Comparison of ENCODE assay signal across 15 mouse cellular contexts in the genomic region with DNA sequence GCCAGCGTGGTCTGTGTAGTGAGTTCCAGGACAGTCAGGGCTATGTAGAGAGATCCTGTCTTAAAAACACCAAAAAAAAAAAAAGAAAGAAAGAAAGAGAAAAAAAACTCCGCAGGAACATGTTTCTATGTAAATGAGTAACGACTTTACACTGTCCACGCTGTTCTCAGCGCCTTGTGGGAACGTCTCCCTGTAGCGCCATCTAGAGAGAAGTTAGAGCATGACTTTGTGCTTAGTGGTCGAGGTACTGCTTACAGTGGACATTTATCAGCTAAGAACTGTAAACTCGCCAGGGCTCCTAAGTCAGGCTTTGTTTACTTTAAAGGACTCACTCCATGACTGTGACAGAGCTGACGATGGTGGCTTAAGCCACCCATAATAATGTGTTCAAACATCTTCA. TPM values are rescaled to one million over a fixed set of nuclear protein-coding genes. Genes with fewer than 3 reads are reported as not detected.
DNase-seq lines count a peak whose midpoint lies in the region; ATAC-seq and TF ChIP-seq lines count a peak whose summit lies in the region.
"Had no signal": no experiment of that assay in that cellular context is flagged by ENCODE, and none has a peak within 500 bp of the region (broad histone marks: within the 10 kb centered on the region; RNA-seq: fewer than 3 reads in every experiment).

No protein-coding gene starts in this region.

- no peak for DNase-seq in heart, postnatal 0 days (ENCODE audit: low spot score)
- no peak for DNase-seq in heart, postnatal 25 days (ENCODE audit: low spot score)
- DNase-seq in lung, embryonic 14.5 days, result peak; percentile 35
- no peak for DNase-seq in lung, adult 18-20 months
- no peak for DNase-seq in liver, postnatal 0 days
- no peak for DNase-seq in layer of hippocampus, adult 9-11 months
- no peak for DNase-seq in adrenal gland, adult 18-20 months (ENCODE audit: low spot score in 2 of 2)
- DNase-seq: adrenal gland, postnatal 36 days; cerebellum, postnatal 10 days; heart, adult 18-20 months; thymus, postnatal 36 days had no signal

- TF ChIP-seq CTCF in heart, postnatal 0 days (IDR thresholded peaks at IDR 0.05; ENCODE audit: low read depth), result peak; percentile 20; the same call in 1 of the 2 replicates
- peak; percentile 23 for TF ChIP-seq CTCF in lung, embryonic 14.5 days (IDR thresholded peaks at IDR 0.05; ENCODE audit: low read depth)
- peak; percentile 34; the same call in 1 of the 2 replicates for TF ChIP-seq CTCF in bone marrow, adult 2 months (IDR thresholded peaks at IDR 0.05; ENCODE audit: control insufficient read depth, insufficient read depth, low read length)
- TF ChIP-seq CTCF in liver, postnatal 0 days (IDR thresholded peaks at IDR 0.05; ENCODE audit: low read depth), result peak; percentile 42

- no peak for TF ChIP-seq POLR2A in bone marrow, adult 2 months (IDR thresholded peaks at IDR 0.05; ENCODE audit: borderline replicate concordance, control insufficient read depth, low read depth, low read length)

- peaks cover 80% of the 10 kb centered on the region for H3K36me3 ChIP-seq in heart, postnatal 0 days (replicated peaks; ENCODE audit: control insufficient read depth, insufficient read depth, low read length)
- H3K36me3 ChIP-seq in lung, embryonic 14.5 days (ENCODE audit: insufficient read depth), result peaks cover 80% of the 10 kb centered on the region
- peaks cover 25% of the 10 kb centered on the region for H3K36me3 ChIP-seq in liver, postnatal 0 days (replicated peaks; ENCODE audit: insufficient read depth, low read length)

- no peaks in the 10 kb centered on the region for H3K4me1 ChIP-seq in heart, postnatal 0 days (ENCODE audit: control insufficient read depth, insufficient read depth)
- no peaks in the 10 kb centered on the region for H3K4me1 ChIP-seq in lung, embryonic 14.5 days (ENCODE audit: insufficient read depth)
- no peaks in the 10 kb centered on the region for H3K4me1 ChIP-seq in bone marrow, adult 2 months (ENCODE audit: control insufficient read depth, insufficient read depth, low read length)
- no peaks in the 10 kb centered on the region for H3K4me1 ChIP-seq in liver, postnatal 0 days (ENCODE audit: insufficient read depth)
- H3K4me1 ChIP-seq: forebrain, embryonic 10.5 days; limb, embryonic 15.5 days had no signal

- H3K27me3 ChIP-seq in heart, postnatal 0 days (ENCODE audit: control insufficient read depth, insufficient read depth, low read length), result no peaks in the 10 kb centered on the region
- no peaks in the 10 kb centered on the region for H3K27me3 ChIP-seq in lung, embryonic 14.5 days (ENCODE audit: insufficient read depth, low read length)
- no peaks in the 10 kb centered on the region for H3K27me3 ChIP-seq in liver, postnatal 0 days (ENCODE audit: insufficient read depth, low read length)
- H3K27me3 ChIP-seq: limb, embryonic 15.5 days had no signal

- no peak overlapping the region for H3K9ac ChIP-seq in heart, postnatal 0 days (replicated peaks; ENCODE audit: low read depth, low read length)
- H3K9ac ChIP-seq in lung, embryonic 14.5 days, result no peak overlapping the region
- H3K9ac ChIP-seq in liver, postnatal 0 days (replicated peaks), result no peak overlapping the region
- H3K9ac ChIP-seq: limb, embryonic 15.5 days had no signal

- no peaks in the 10 kb centered on the region for H3K9me3 ChIP-seq in heart, postnatal 0 days (replicated peaks; ENCODE audit: control insufficient read depth, low read length)
- no peaks in the 10 kb centered on the region for H3K9me3 ChIP-seq in lung, embryonic 14.5 days (ENCODE audit: low read depth, low read length)
- H3K9me3 ChIP-seq in liver, postnatal 0 days (ENCODE audit: low read length), result no peaks in the 10 kb centered on the region
- H3K9me3 ChIP-seq: forebrain, embryonic 10.5 days; limb, embryonic 15.5 days had no signal

- no peak overlapping the region for H3K4me2 ChIP-seq in heart, postnatal 0 days (ENCODE audit: low read depth, low read length)
- H3K4me2 ChIP-seq in lung, embryonic 14.5 days, result no peak overlapping the region
- H3K4me2 ChIP-seq in liver, postnatal 0 days (ENCODE audit: low read depth, low read length), result no peak overlapping the region
- H3K4me2 ChIP-seq: limb, embryonic 15.5 days had no signal

- ATAC-seq in heart, postnatal 0 days (ENCODE audit: insufficient read depth, low read depth), result no peak
- ATAC-seq in lung, embryonic 14.5 days (ENCODE audit: insufficient read depth), result no peak
- no peak for ATAC-seq in liver, postnatal 0 days
- ATAC-seq: hindbrain, embryonic 16.5 days had no signal

- no peak for TF ChIP-seq EP300 in heart, postnatal 0 days (IDR thresholded peaks at IDR 0.05; ENCODE audit: low read depth)
- TF ChIP-seq EP300 in liver, postnatal 0 days (IDR thresholded peaks at IDR 0.05; ENCODE audit: low read depth), result no peak

- intact Hi-C loops in heart, postnatal 25 days (cut with DNase I), result no loop called here

- 73% methylated on average over 10 of the region's 10 CpGs for WGBS in heart, postnatal 0 days
- WGBS in lung, embryonic 14.5 days, result 59% methylated on average over 10 of the region's 10 CpGs
- WGBS in bone marrow, adult 2 months, result 86% methylated on average over 10 of the region's 10 CpGs
- 68% methylated on average over 10 of the region's 10 CpGs for WGBS in liver, postnatal 0 days (ENCODE audit: insufficient replicate concordance)

- H3K4me3 ChIP-seq in heart, postnatal 0 days (ENCODE audit: low read depth, low read length), result no peak overlapping the region
- no peak overlapping the region for H3K4me3 ChIP-seq in lung, embryonic 14.5 days (ENCODE audit: low read depth, low read length)
- no peak overlapping the region for H3K4me3 ChIP-seq in bone marrow, adult 2 months (replicated peaks; ENCODE audit: control insufficient read depth, low read depth, low read length)
- H3K4me3 ChIP-seq in liver, postnatal 0 days (ENCODE audit: low read depth, low read length), result no peak overlapping the region
- H3K4me3 ChIP-seq: forebrain, embryonic 10.5 days; limb, embryonic 15.5 days had no signal

- no peak overlapping the region for H3K27ac ChIP-seq in heart, postnatal 0 days (ENCODE audit: low read depth)
- no peak overlapping the region for H3K27ac ChIP-seq in lung, embryonic 14.5 days (ENCODE audit: low read depth)
- no peak overlapping the region for H3K27ac ChIP-seq in bone marrow, adult 2 months (ENCODE audit: control insufficient read depth, insufficient read depth, low read depth, low read length, poor library complexity)
- no peak overlapping the region for H3K27ac ChIP-seq in liver, postnatal 0 days (ENCODE audit: low read depth)
- H3K27ac ChIP-seq: forebrain, embryonic 10.5 days; limb, embryonic 15.5 days had no signal

RNA-seq across cellular contexts. Expression of a gene that starts 14.2 kb away (rescaled TPM):
- total RNA-seq in heart, postnatal 0 days (2014; rRNA removed; ENCODE audit: low replicate concordance), result 24.6 and 59.1 TPM in 2 replicates
- polyA plus RNA-seq in heart, postnatal 0 days (2015; fragmentation: Nextera tagmentation; extraction: Ambion mirVana), result 33.7 and 34.3 TPM in 2 replicates
- 10 to 100 TPM; 25.5 to 32.6 TPM for total RNA-seq in heart, postnatal 25 days (2021)
- 22.8 and 24.3 TPM in 2 replicates for polyA plus RNA-seq in lung, embryonic 14.5 days (2014; fragmentation: Nextera tagmentation; extraction: Ambion mirVana)
- polyA plus RNA-seq in bone marrow, adult 2 months (2011; ENCODE audit: insufficient read depth, insufficient read length, low replicate concordance, missing spikeins), result 1.6 and 11.3 TPM in 2 replicates
- polyA plus RNA-seq in liver, postnatal 0 days (2015; fragmentation: Nextera tagmentation; extraction: Ambion mirVana), result 21.7 TPM in 2 replicates
- total RNA-seq in adrenal gland, adult 18-20 months (2021), result 100 to 1,000 TPM; 116 to 119 TPM

RNA-seq across cellular contexts. Expression of a gene that starts 16.7 kb away (rescaled TPM):
- 39.8 and 45.6 TPM in 2 replicates for total RNA-seq in heart, postnatal 0 days (2014; rRNA removed; ENCODE audit: low replicate concordance)
- 73.0 and 75.8 TPM in 2 replicates for polyA plus RNA-seq in heart, postnatal 0 days (2015; fragmentation: Nextera tagmentation; extraction: Ambion mirVana)
- 10 to 100 TPM; 76.0 to 80.9 TPM for total RNA-seq in heart, postnatal 25 days (2021)
- 146 and 147 TPM in 2 replicates for polyA plus RNA-seq in lung, embryonic 14.5 days (2014; fragmentation: Nextera tagmentation; extraction: Ambion mirVana)
- polyA plus RNA-seq in bone marrow, adult 2 months (2011; ENCODE audit: insufficient read depth, insufficient read length, low replicate concordance, missing spikeins), result 14.9 and 35.7 TPM in 2 replicates
- polyA plus RNA-seq in liver, postnatal 0 days (2015; fragmentation: Nextera tagmentation; extraction: Ambion mirVana), result 47.4 and 55.4 TPM in 2 replicates
- 100 to 1,000 TPM; 216 to 332 TPM for total RNA-seq in adrenal gland, adult 18-20 months (2021)

RNA-seq across cellular contexts. Expression of a gene that starts 17.0 kb away (rescaled TPM):
- total RNA-seq in heart, postnatal 0 days (2014; rRNA removed; ENCODE audit: low replicate concordance), result 93.3 and 102 TPM in 2 replicates
- polyA plus RNA-seq in heart, postnatal 0 days (2015; fragmentation: Nextera tagmentation; extraction: Ambion mirVana), result 36.2 and 38.9 TPM in 2 replicates
- 10 to 100 TPM; 70.8 to 73.1 TPM for total RNA-seq in heart, postnatal 25 days (2021)
- 32.0 and 33.5 TPM in 2 replicates for polyA plus RNA-seq in lung, embryonic 14.5 days (2014; fragmentation: Nextera tagmentation; extraction: Ambion mirVana)
- 6.5 and 11.9 TPM in 2 replicates for polyA plus RNA-seq in bone marrow, adult 2 months (2011; ENCODE audit: insufficient read depth, insufficient read length, low replicate concordance, missing spikeins)
- polyA plus RNA-seq in liver, postnatal 0 days (2015; fragmentation: Nextera tagmentation; extraction: Ambion mirVana), result 13.8 and 15.3 TPM in 2 replicates
- total RNA-seq in adrenal gland, adult 18-20 months (2021), result 10 to 100 TPM; 80.4 to 92.5 TPM
